Mouse (Mus musculus) left cerebral cortex, postnatal 10 days (tissue): Measurements from ENCODE around the gene Taar9. TPM values are rescaled to one million over a fixed set of nuclear protein-coding genes. Genes with fewer than 3 reads are reported as not detected.
"Not testable (repeated sequence)": the region's sequence is repeated elsewhere in the genome, so short reads cannot be mapped to it uniquely, and the experiment has no call there.

Experiments used
- DNase-seq, 2 experiments: peaks; one replicate each; pipeline ENCODE4 v3.0.0; 2021 to 2022; ENCODE audit warnings: low spot score in 2 of 2, mixed read lengths in 1 of 2; ENCODE audit errors: extremely low spot score in 1 of 2
- intact Hi-C: fragments of 180-260 bp; cut with DNase I; formaldehyde crosslinking; loops from one replicate; pipeline ENCODE4 v1.15.1; 2025
- total RNA-seq, 2 experiments: library from RNA; stranded (reverse); gene quantifications; 2 replicates each; pipeline ENCODE4 v1.2.3; 2021

Taar9 gene
- not detected for total RNA-seq

GRCm38 (mm10) chr10:24109434-24109833, at the start of gene Taar9:
Taar9 (minus strand) TSS chr10:24109534.
- intact Hi-C loops, DNase-seq: not testable (repeated sequence)

GRCm38 (mm10) chr10:24158470-24159254, 49.3 kb upstream of the Taar9 start:
- intact Hi-C loops: no loop called here
- DNase-seq: no peak

DNA sequence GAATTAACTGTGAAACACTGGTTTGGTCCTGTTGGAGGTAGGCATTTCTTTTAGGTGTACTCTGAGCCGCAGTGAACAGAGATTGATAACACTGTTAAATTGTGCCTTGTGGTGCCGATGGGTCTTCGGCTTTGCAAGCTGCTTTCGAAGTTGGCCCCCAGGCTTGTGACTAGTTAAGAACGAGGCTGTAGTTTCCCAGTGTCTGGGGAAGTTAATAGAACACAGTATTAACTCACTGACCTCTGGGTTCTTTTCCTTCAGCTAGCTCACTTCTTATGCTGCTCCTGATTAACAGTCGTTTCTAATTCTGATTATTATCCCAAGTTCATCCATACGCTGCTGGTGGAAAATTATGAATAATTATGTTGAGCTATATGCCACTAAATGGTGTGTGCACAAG, 40.8 kb upstream of the Taar9 start:
- intact Hi-C loops: no loop called here
- DNase-seq: no peak

DNA sequence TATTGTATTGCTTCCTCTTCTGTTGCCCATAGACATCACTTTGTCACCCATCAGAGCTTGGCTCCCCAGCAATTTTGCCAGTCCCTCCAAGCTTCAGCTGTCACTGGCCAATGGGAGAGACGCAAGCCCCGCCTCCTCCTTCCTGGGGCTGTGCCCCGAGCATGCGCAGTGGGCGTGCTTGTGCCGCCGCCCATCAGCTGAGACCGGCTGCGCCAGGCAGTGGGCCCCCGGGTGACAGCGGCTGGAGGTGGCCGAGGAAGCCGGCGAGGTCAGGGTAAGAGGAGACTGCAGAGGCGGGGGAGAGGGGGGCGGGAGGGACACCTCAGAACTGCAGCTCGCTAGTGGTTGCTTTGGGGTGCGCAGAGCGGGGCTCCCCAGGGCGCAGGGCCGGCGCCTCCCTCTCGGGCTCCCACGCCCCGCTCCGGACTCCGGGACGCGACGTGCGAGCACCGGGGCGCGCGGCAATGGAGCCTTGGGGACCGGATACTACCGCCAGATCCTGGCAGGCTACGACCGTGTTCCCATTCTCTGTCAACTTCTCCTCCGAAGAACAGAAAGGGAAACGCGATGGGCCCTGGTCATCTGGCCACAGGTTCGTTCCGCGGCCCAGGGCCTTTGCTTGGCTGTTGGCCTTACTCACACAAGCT, 39.9 kb upstream of the Taar9 start, which contains the start of gene Stx7:
Gene Stx7 (plus strand): TSS at position 168 of the 647 bp plus-strand sequence.
- DNase-seq: peak; percentile 88 to 96
- intact Hi-C loops: no loop called here

DNA sequence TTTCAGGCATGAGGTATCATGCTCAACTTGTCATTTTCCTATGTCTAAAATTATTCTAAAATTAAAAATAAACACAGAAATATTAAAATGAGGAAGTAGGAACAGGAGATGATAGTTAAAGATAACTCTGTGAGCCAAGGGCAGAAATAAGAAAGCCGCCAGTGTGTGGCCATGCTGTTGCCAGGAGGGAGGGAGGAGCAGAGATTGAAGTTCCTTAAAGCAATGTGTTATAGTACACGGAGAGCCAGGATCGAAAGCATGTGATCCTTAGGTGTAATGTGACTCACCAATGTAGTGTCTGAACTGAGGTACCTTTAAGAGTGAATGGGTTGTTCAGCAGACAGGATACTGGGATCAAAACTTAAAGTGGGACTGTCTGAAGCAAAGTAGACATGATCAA, 33.4 kb upstream of the Taar9 start:
- intact Hi-C loops: no loop called here
- no peak for DNase-seq

DNA sequence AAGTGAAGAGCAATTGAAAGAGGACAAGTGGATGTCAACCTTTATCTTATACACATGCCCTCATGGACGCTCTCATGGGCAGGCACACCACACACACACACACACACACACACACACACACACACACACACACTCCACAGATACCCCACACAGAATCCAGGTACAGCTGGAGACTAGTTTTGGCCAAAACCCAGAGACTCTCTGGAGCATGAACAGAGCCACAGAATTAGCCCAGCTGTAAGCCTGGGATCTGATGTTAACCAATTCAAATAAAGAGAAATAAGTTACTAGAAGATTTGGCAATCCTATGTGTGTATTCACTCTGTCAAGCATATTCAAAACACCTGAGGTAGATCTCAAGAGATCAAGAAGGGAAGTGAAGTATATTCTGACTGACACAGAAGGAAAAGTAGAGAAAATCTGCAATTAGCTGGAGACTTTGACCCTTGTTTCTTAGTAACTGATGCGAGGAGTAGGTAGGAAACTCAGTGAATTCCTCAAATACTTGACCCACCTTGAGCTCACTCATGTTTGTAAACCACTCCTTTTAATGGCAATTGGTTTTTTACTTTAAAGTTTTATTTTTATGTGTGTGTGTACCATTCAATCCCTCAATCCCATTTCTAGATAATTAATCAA, 29.4 kb upstream of the Taar9 start:
- intact Hi-C loops: loop anchor here (10.0 kb wide), 1 partner anchor 1034 kb away; no protein-coding TSS in a partner anchor
- DNase-seq: no peak

DNA sequence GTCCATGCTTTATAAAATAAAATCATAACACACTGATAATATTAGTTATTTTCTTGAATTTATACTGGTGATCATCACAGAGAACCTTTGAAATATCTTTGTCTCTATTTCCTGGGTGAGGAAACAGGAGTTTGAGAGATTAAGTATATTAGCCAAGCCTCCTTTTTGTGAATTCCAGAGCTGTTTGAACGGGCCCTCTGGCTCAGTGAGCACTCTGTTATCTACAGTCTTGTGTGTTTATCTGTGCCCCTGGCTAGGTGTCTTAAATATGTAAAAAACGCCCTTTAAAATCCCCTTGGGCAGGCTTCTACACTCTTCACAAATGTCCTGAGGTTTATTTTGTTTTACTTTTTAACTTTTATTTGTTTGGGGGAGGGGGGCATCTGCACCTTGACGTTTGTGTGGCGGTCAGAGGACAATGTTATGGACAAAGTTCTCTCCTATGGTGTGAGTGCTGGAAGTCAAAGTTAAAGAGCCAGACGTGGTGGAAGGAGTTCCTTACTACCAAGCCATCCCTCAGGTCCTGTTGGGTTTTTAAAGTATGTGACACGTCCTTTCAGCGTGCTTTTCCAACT, 24.8 kb upstream of the Taar9 start:
- intact Hi-C loops: loop anchor here (5.0 to 10.0 kb wide), 3 partner anchors 157 to 1029 kb away; no protein-coding TSS in a partner anchor
- no peak for DNase-seq

GRCm38 (mm10) chr10:24133132-24133531, 23.8 kb upstream of the Taar9 start:
- intact Hi-C loops: loop anchor here (5.0 to 10.0 kb wide), 3 partner anchors 156 to 1028 kb away; no protein-coding TSS in a partner anchor
- DNase-seq: no peak

DNA sequence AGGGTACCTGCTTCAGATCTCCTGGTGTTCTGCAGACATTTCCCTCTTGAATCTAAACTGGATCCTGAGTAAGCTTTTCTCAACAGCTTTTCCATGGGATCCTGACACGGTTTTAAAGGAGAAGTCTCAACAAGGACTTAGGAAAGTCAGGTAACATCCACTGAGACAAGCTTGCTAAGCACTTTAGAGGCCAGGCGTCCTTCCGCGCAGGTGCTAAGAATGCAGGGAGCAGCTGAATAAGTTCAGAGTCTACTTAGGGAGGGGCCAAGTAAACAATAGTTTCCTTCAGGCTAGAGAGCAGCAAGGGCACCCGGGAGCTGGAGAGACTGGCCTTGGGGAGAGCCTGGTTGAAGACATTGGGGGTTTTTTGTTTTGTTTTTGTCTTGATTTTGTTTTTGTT, 22.9 kb upstream of the Taar9 start:
- no peak for DNase-seq
- intact Hi-C loops: loop anchor here (5.0 to 10.0 kb wide), 3 partner anchors 155 to 1027 kb away; no protein-coding TSS in a partner anchor

- intact Hi-C loops: loop anchor here (5.0 to 10.0 kb wide), 3 partner anchors 154 to 1027 kb away; no protein-coding TSS in a partner anchor
Observed at GRCm38 (mm10) chr10:24131451-24132262, 22.3 kb upstream of the Taar9 start.

DNA sequence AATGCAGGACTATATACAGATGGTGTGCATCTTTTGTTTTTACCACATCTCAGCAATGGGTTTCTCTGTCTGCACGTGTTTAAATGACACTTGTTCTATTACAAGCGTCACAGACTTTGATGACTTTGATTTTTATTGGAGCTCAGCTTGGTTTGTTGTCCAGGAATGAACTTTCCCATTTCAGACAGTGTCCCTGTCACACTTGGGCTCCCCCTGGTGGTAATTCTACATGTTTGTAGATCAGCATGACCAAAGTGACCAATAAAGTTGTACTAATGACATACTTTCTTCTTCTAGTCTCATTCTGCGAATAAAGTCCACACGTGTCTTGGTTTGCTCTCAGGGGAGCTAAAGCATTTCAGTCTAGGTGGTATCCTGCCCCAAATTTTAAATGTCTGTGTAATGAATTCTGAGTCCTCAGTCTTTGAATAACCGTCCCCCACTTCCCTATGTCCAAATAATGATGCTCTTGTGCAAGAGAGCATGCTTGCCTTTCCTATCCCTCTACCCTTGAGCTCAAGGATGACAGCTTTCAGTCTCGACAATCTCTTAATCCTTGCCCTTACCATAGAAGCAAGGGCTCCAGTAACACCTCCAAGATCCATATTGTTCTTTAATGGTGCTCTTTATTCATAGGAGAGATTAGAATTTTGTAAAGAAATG, 1.9 kb upstream of the Taar9 start:
- DNase-seq: peak; percentile 4 to 26
- intact Hi-C loops: loop anchor here (5.0 kb wide), 1 partner anchor 299 kb away; no protein-coding TSS in a partner anchor

More at GRCm38 (mm10) chr10:24131451-24132262, 22.3 kb upstream of the Taar9 start:
- DNase-seq: peak; percentile 38 to 70

DNA sequence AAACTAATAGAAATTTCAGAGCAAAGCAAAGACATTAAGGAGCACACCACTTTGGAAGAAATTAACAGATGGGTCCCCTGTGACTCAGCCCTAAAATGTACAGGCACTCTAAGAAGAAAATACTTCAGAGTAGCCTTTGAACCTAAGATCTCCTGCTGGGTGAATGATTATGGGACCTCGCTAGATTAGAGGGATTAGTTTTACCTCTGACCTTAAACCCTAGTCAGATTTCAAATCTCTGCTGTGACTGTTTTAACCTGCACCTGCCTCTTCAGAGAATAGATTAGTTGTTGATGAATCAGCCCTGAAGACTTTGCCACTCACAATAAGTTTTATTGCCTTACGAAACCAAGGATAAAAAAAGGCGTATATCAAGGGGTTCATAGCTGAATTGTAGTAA, 1.1 kb downstream of the Taar9 start:
- intact Hi-C loops: no loop called here
- no peak for DNase-seq

GRCm38 (mm10) chr10:24107747-24108146, 1.6 kb downstream of the Taar9 start:
- intact Hi-C loops: no loop called here
- DNase-seq: no peak

DNA sequence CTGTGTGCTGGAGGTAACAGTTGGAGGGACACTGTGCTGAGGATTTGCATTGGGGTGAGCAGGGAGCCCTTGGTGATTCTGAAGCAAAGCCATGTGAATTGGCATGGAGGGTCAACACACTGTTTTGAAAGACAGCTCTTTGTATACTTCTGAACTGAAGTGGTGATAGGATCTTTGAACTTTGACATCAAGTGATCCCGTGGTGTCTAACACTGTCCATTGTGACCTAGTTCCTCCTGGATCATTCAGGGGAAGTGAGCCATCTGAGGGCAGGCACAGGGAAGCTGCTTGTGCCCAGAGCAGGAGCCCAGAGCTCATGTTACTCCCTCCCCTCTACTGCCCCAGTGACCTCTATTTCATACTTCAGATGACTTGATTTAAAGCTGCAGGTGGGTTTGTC, 6.0 kb downstream of the Taar9 start:
- DNase-seq, intact Hi-C loops: not testable (repeated sequence)

- intact Hi-C loops, DNase-seq: not testable (repeated sequence)
Observed at GRCm38 (mm10) chr10:24101812-24102211, 7.5 kb downstream of the Taar9 start, which contains the start of gene Taar8c. Taar8c (minus strand) TSS chr10:24101912.

DNA sequence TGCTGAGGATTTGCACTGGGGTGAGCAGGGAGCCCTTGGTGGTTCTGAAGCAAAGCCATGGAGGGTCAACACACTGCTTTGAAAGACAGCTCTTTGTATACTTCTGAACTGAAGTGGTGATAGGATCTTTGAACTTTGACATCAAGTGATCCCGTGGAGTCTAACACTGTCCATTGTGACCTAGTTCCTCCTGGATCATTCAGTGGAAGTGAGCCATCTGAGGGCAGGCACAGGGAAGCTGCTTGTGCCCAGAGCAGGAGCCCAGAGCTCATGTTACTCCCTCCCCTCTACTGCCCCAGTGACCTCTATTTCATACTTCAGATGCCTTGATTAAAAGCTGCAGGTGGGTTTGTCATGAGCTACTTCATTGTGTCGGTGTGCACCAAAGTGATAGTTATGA, 12.3 kb downstream of the Taar9 start:
- DNase-seq, intact Hi-C loops: not testable (repeated sequence)

GRCm38 (mm10) chr10:24092194-24092593, 17.1 kb downstream of the Taar9 start, which contains the start of gene Taar8b:
Taar8b (minus strand) TSS chr10:24092294.
- intact Hi-C loops: no loop called here
- no peak for DNase-seq
